Mouse (Mus musculus) liver, embryonic 14.5 days (tissue): ENCODE data around the gene Medag. TPM values are rescaled to one million over a fixed set of nuclear protein-coding genes. Genes with fewer than 3 reads are reported as not detected.

ENCODE experiments used
- ATAC-seq: fragments of 200-750 bp; cut with Nextera tagmentation; 2 replicates; pipeline ENCODE4 v1.8.0; 2017; ENCODE audit warnings: moderate number of reproducible peaks, mild to moderate bottlenecking, moderate library complexity; ENCODE audit not compliant: insufficient read depth
- DNase-seq, 3 experiments: peaks; one replicate each; pipeline ENCODE4 v3.0.0-alpha.2; 2012 to 2013; ENCODE audit warnings: low read depth in 3 of 3, low spot score in 3 of 3
- H3K27ac ChIP-seq: fragments of 300-500 bp; sonication (generic); 2 replicates; pipeline ENCODE4 v1.5.1; 2014; ENCODE audit warnings: moderate library complexity, mild to moderate bottlenecking, control low read depth, inconsistent platforms
- H3K27me3 ChIP-seq: fragments of 300-500 bp; sonication (generic); 2 replicates; pipeline ENCODE4 v1.6.1; 2014; ENCODE audit warnings: mild to moderate bottlenecking, low read length, moderate library complexity; ENCODE audit not compliant: control insufficient read depth, insufficient read depth
- H3K36me3 ChIP-seq: fragments of 300-500 bp; sonication (generic); replicated peaks from 2 replicates; pipeline ENCODE4 v1.6.1; 2014; ENCODE audit warnings: low read depth; ENCODE audit not compliant: control insufficient read depth, insufficient read depth
- H3K4me1 ChIP-seq, 2 experiments: fragments of 200-500 bp in 1 of 2; fragments of 300-500 bp in 1 of 2; sonication (generic) in 1 of 2; replicated peaks; 2 replicates each; pipeline ENCODE4 v1.6.1; 2012 to 2014; ENCODE audit warnings: antibody characterized with exemption in 1 of 2, inconsistent platforms in 1 of 2, low read length in 1 of 2; ENCODE audit not compliant: control insufficient read depth in 2 of 2, insufficient read depth in 2 of 2
- H3K4me2 ChIP-seq: fragments of 300-500 bp; sonication (generic); 2 replicates; pipeline ENCODE4 v1.6.1; 2014; ENCODE audit warnings: low read depth, mild to moderate bottlenecking, control low read depth, moderate library complexity
- H3K4me3 ChIP-seq, 2 experiments: fragments of 200-500 bp in 1 of 2; fragments of 300-500 bp in 1 of 2; sonication (generic) in 1 of 2; 2 replicates each; pipeline ENCODE4 v1.5.1; 2012 to 2014; ENCODE audit warnings: low read depth in 2 of 2, low read length in 2 of 2, mild to moderate bottlenecking in 2 of 2, control low read depth in 1 of 2, inconsistent platforms in 1 of 2, moderate library complexity in 1 of 2; ENCODE audit not compliant: insufficient read depth in 1 of 2
- H3K9ac ChIP-seq: fragments of 300-500 bp; sonication (generic); replicated peaks from 2 replicates; pipeline ENCODE4 v1.6.1; 2014; ENCODE audit warnings: mild to moderate bottlenecking, control low read depth, moderate library complexity
- H3K9me3 ChIP-seq: fragments of 300-500 bp; sonication (generic); 2 replicates; pipeline ENCODE4 v1.6.1; 2016; ENCODE audit warnings: low read length, mixed read lengths; ENCODE audit not compliant: control insufficient read depth
- CTCF ChIP-seq: IDR thresholded peaks from 2 replicates; pipeline ENCODE4 v1.5.1; 2016; ENCODE audit warnings: antibody characterized with exemption, low read depth, control low read depth
- EP300 ChIP-seq: IDR thresholded peaks from 2 replicates; pipeline ENCODE4 v1.6.1; 2016; ENCODE audit warnings: antibody characterized with exemption, low read depth
- WGBS: fragments of 180-500 bp; shearing (Covaris S2); extraction: QIAGEN DNeasy Blood & Tissue Kit; methylation state at CpG from one replicate; pipeline ENCODE4 v1.1.7; 2014; ENCODE audit not compliant: insufficient replicate concordance; 5-methylcytosine and 5-hydroxymethylcytosine counted together
- polyA plus RNA-seq, 2 experiments: library from polyadenylated mRNA; depleted of rRNA in 1 of 2; stranded (reverse) in 1 of 2; unstranded in 1 of 2; fragments of >200 nt; fragmentation: Nextera tagmentation in 1 of 2; extraction: Ambion mirVana in 1 of 2; gene quantifications; 2 replicates each; pipeline versions ENCODE4 v1.2.1 to v1.2.3; 2012 to 2014

The Medag gene
- polyA plus RNA-seq, 2 experiments, result 0.18 to 0.27 TPM

DNA sequence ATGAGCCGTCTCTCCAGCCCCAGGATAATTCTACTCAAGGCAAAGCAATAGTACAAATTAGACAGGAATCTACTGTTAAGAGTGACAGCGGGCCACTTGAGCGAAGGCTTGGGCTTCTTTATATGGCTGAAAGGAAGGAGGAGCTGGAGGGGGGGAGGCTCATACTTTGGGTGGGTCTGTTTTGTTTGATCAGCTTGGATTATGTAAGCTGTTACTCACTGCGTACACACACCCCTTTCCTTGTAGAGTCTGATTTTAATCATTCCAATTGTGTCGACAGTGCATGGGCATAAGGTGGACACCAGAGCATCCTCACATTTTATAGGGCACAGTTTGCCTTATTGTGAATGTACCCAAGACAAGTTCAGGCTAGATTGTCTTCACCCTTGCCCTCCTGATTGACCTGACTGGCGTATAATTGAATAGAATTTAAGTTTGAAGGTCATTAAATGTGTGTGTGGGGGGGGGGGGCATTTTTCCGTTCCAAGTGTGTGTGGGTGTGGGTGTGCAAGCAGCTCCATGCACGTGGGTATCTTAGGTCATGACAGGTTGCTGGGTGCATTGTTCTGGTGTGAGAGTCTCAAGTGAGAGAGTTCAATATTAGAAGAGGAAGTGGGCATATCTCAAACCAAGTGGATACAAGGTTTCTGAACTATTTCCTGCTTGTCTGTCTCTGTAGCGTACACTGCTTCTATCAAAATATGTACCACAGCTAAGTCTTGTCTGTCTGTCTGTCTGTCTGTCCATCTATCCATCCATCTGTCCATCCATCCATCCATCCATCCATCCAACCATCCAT is 3.0 kb downstream of the Medag start:
- no peak overlapping the region for H3K4me3 ChIP-seq
- H3K27ac ChIP-seq, result no peak overlapping the region
- ATAC-seq (no peak), DNase-seq (no peak)
- TF ChIP-seq EP300, result no peak
- no peak for TF ChIP-seq CTCF
- H3K9me3 ChIP-seq, result no peaks in the 10 kb centered on the region
- H3K27me3 ChIP-seq, result peaks cover 5% of the 10 kb centered on the region
- no peak overlapping the region for H3K4me2 ChIP-seq
- 51% methylated on average over 9 of the region's 9 CpGs for WGBS
- no peaks in the 10 kb centered on the region for H3K36me3 ChIP-seq
- no peak overlapping the region for H3K9ac ChIP-seq
- peaks cover 0 to 3% of the 10 kb centered on the region in 2 experiments; a peak in 1 of 4 replicates for H3K4me1 ChIP-seq

DNA sequence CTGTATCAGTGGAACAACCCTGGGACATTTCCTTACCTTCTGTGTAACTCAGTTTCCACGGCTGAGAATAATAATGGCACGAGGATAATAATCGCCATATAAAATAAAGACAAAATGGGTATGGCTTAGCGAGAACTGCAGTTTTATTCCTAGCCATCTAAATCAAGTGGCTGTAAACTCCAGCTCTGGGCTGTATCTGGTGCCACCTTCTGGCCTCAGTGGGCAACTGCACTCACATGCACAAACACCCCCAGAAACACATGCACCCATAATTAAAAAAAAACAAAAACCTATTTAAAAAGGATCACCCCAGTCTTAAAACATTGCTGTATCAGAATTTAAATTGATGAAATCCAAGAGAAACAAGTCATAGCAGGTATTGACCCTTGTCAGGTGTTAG is 5.8 kb downstream of the Medag start:
- Histone ChIP-seq H3K27ac (no peak overlapping the region), H3K4me2 (no peak overlapping the region), H3K4me3 (no peak overlapping the region), H3K4me1 (peaks cover 0 to 3% of the 10 kb centered on the region in 2 experiments; a peak in 1 of 4 replicates), H3K36me3 (no peaks in the 10 kb centered on the region), H3K27me3 (no peaks in the 10 kb centered on the region; the same call in 1 of the 2 replicates), H3K9ac (no peak overlapping the region), H3K9me3 (no peaks in the 10 kb centered on the region)
- ATAC-seq, result no peak
- 73% methylated on average over 4 of the region's 4 CpGs for WGBS
- DNase-seq, result no peak
- TF ChIP-seq CTCF (peak; percentile 62), EP300 (no peak)

DNA sequence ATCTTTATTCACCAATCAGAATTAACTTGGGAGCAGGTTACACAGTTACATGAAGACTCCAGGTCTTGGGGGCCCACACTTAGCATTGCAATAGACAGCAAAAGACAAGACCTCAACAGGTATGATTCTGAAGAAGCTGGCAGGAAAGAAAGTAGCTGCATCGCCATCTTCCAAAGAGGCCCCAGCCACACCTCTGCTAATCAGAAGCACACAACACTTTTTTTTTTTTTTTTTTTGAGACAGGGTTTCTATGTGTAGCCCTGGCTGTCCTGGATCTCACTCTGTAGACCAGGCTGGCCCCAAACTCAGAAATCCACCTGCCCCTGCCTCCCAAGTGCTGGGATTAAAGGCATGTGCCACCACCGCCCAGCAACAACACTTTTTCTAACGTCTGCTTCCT is 15.0 kb downstream of the Medag start:
- WGBS, result 21% methylated on average over 3 of the region's 3 CpGs
- Histone ChIP-seq H3K9me3 (no peaks in the 10 kb centered on the region), H3K27ac (no peak overlapping the region), H3K4me1 (peaks cover 12 to 30% of the 10 kb centered on the region in 2 experiments), H3K4me2 (no peak overlapping the region), H3K36me3 (no peaks in the 10 kb centered on the region), H3K9ac (no peak overlapping the region), H3K4me3 (no peak overlapping the region), H3K27me3 (no peaks in the 10 kb centered on the region)
- TF ChIP-seq CTCF (no peak), EP300 (no peak)
- ATAC-seq (peak; percentile 59), DNase-seq (no peak)

DNA sequence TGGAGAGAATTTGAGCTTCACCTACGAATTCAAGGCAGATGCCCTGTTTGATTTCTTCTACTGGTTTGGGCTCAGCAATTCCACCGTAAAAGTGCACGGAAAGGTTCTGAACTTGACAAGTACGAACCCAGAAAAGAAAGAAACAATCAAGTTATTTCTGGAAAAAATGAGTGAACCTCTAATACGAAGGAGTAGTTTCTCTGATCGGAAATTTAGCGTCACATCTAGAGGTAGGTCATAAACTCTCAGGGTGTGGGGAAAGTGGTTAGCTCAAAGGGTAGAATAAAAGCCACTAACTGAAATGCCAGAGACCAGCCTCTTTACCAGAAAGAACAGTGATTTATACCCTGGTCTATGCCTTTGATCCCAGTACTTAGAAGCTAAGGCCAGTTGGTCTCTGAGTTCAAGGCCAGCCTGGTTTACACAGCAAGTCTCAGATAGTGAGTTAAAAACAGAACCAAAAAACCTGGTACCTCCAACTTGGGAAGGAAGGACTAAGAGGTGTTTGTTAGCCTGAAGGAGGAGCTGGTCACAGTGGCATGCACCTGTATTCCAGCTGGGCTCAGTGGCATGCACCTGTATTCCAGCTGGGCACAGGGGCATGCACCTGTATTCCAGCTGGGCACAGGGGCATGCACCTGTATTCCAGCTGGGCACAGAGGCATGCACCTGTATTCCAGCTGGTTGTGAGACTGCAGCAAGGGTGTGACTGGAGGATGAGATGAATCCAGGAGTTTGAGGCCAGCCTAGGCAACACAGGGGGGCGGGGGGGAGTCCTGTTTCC is 15.9 kb downstream of the Medag start:
- 69% methylated on average over 8 of the region's 8 CpGs for WGBS
- DNase-seq (no peak), ATAC-seq (no peak)
- no peak overlapping the region; the same call in 1 of the 2 replicates for H3K4me2 ChIP-seq
- no peaks in the 10 kb centered on the region for H3K27me3 ChIP-seq
- H3K4me1 ChIP-seq, result peaks cover 12 to 30% of the 10 kb centered on the region in 2 experiments
- no peak for TF ChIP-seq EP300
- TF ChIP-seq CTCF, result no peak
- H3K36me3 ChIP-seq, result no peaks in the 10 kb centered on the region
- no peak overlapping the region for H3K27ac ChIP-seq
- no peaks in the 10 kb centered on the region for H3K9me3 ChIP-seq
- no peak overlapping the region for H3K4me3 ChIP-seq
- H3K9ac ChIP-seq, result no peak overlapping the region

DNA sequence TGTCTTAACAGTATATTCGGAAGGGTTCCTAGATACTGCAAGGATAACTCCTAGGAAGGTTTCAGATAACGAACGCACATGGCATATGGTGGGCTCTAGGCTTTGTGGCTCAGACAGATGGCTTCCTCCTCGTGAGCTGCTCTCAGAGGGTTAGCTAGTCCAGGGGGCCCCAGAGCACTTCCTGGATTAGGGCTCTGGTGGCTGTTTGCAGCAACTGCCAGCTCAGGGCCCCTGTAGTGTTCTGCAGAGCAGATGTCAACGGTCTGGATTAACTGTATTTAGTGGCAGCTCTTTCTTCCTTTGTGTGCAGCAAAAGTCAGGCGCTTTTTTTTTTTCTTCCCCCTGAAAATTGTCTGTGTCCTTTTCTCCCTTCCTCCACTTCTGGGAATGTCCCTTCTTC is 16.8 kb downstream of the Medag start:
- DNase-seq (peak in 1 of 3 experiments; percentile 9), ATAC-seq (peak; percentile 79)
- WGBS, result 4% methylated on average over 6 of the region's 6 CpGs

More for the DNA sequence above, 16.8 kb downstream of the Medag start:
- Histone ChIP-seq H3K4me2 (peak overlapping the region; percentile 6; the same call in 1 of the 2 replicates), H3K4me1 (peaks cover 12 to 30% of the 10 kb centered on the region in 2 experiments), H3K9me3 (no peaks in the 10 kb centered on the region), H3K27ac (no peak overlapping the region), H3K27me3 (no peaks in the 10 kb centered on the region), H3K36me3 (no peaks in the 10 kb centered on the region), H3K4me3 (no peak overlapping the region), H3K9ac (no peak overlapping the region)
- TF ChIP-seq EP300 (peak; percentile 31), CTCF (no peak)
